Mouse (Mus musculus): ENCODE data around the gene Rere.

DNA sequence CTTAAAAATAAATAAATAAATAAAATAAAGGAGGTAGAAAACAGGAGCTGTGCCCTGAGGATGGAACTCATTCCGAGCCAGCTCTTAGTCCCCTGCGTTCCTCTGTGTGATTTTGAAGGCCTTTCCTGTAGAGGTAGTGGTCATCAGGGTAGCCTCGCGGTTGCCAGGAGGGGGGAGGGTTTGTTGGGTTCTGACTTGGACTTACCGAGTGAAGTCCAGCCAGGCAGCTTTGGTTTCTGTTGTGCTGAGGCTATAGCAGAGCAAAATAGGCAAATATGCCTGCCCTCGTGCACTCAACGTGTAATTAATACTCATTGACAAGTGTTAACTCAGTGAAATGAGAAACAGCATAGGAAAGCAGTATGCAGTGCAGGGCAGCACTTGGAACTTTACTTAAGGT is 262.8 kb downstream of the Rere start:
- TF ChIP-seq CTCF (IDR thresholded peaks at IDR 0.05 in 2 of 3, conservative IDR thresholded peaks at IDR 0.05 in 1 of 3; ENCODE audit: control insufficient read depth in 1 of 3, insufficient read depth in 1 of 3, low read depth in 2 of 3, low read length in 3 of 3, poor library complexity in 1 of 3, severe bottlenecking in 1 of 3) (no peak), JUND (IDR thresholded peaks at IDR 0.05; ENCODE audit: low read depth, low read length) (no peak), POLR2A (IDR thresholded peaks at IDR 0.05; ENCODE audit: control insufficient read depth in 1 of 2, insufficient read depth in 1 of 2, low read depth in 1 of 2, low read length in 2 of 2, poor library complexity in 1 of 2) (no peak), MEF2A (IDR thresholded peaks at IDR 0.05; ENCODE audit: extremely low read depth, insufficient replicate concordance, low read depth, low read length, poor library complexity, severe bottlenecking) (no peak), ZKSCAN1 (IDR thresholded peaks at IDR 0.05; ENCODE audit: low read depth, low read length) (no peak), CHD2 (IDR thresholded peaks at IDR 0.05; ENCODE audit: low read length) (no peak), TAL1 (IDR thresholded peaks at IDR 0.05; ENCODE audit: low read length) (no peak), POLR2AphosphoS2 (IDR thresholded peaks at IDR 0.05; ENCODE audit: low read length) (no peak), MYC (IDR thresholded peaks at IDR 0.05; ENCODE audit: low read depth, low read length) (no peak), NRF1 (IDR thresholded peaks at IDR 0.05; ENCODE audit: insufficient read depth, low read depth, low read length, poor library complexity, severe bottlenecking) (no peak), BHLHE40 (IDR thresholded peaks at IDR 0.05; ENCODE audit: borderline replicate concordance, low read depth, low read length) (no peak), ETS1 (IDR thresholded peaks at IDR 0.05; ENCODE audit: low read depth, low read length) (no peak), GATA1 (IDR thresholded peaks at IDR 0.05; ENCODE audit: low read depth, low read length) (no peak)

Measured in MEL (cell line).